Mouse (Mus musculus) lung, embryonic 14.5 days (tissue): ENCODE data around the gene Tnfrsf11a. TPM values are rescaled to one million over a fixed set of nuclear protein-coding genes. Genes with fewer than 3 reads are reported as not detected.

ENCODE experiments used
- ATAC-seq: fragments of 200-750 bp; cut with Nextera tagmentation; 2 replicates; pipeline ENCODE4 v1.8.0; 2017; ENCODE audit warnings: mild to moderate bottlenecking, moderate TSS enrichment, moderate library complexity; ENCODE audit not compliant: insufficient read depth
- DNase-seq: peaks from one replicate; pipeline ENCODE4 v3.0.0-alpha.2; 2015
- H3K27ac ChIP-seq: fragments of 300-500 bp; sonication (generic); 2 replicates; pipeline ENCODE4 v1.5.1; 2014; ENCODE audit warnings: low read depth, mild to moderate bottlenecking, moderate library complexity
- H3K27me3 ChIP-seq: fragments of 300-500 bp; sonication (generic); 2 replicates; pipeline ENCODE4 v1.6.1; 2014; ENCODE audit warnings: low read length, control low read depth; ENCODE audit not compliant: insufficient read depth
- H3K36me3 ChIP-seq: fragments of 300-500 bp; sonication (generic); 2 replicates; pipeline ENCODE4 v1.6.1; 2014; ENCODE audit warnings: control low read depth; ENCODE audit not compliant: insufficient read depth
- H3K4me1 ChIP-seq: fragments of 300-500 bp; sonication (generic); 2 replicates; pipeline ENCODE4 v1.6.1; 2014; ENCODE audit warnings: antibody characterized with exemption, control low read depth; ENCODE audit not compliant: insufficient read depth
- H3K4me2 ChIP-seq: fragments of 300-500 bp; sonication (generic); 2 replicates; pipeline ENCODE4 v1.6.1; 2014; ENCODE audit warnings: mild to moderate bottlenecking
- H3K4me3 ChIP-seq: fragments of 300-500 bp; sonication (generic); 2 replicates; pipeline ENCODE4 v1.5.1; 2014; ENCODE audit warnings: low read depth, low read length
- H3K9ac ChIP-seq: fragments of 300-500 bp; sonication (generic); 2 replicates; pipeline ENCODE4 v1.6.1; 2014
- H3K9me3 ChIP-seq: fragments of 300-500 bp; sonication (generic); 2 replicates; pipeline ENCODE4 v1.6.1; 2016; ENCODE audit warnings: low read depth, low read length, control low read depth
- CTCF ChIP-seq: IDR thresholded peaks from 2 replicates; pipeline ENCODE4 v1.5.1; 2016; ENCODE audit warnings: antibody characterized with exemption, low read depth
- WGBS: fragments of 180-500 bp; shearing (Covaris S2); extraction: QIAGEN DNeasy Blood & Tissue Kit; methylation state at CpG from one replicate; pipeline ENCODE4 v1.1.7; 2014; 5-methylcytosine and 5-hydroxymethylcytosine counted together
- polyA plus RNA-seq: library from polyadenylated mRNA; unstranded; fragments of >200 nt; fragmentation: Nextera tagmentation; extraction: Ambion mirVana; gene quantifications from 2 replicates; pipeline ENCODE4 v1.2.1, GENCODE M21; 2014

The Tnfrsf11a gene
- polyA plus RNA-seq, 1 experiment from 2014 or later = 2.1 TPM

- no peak overlapping the region for H3K4me2 ChIP-seq
These were observed 110.7 kb downstream of the Tnfrsf11a start for GRCm38 (mm10) chr1:105891032-105891725.

GRCm38 (mm10) chr1:105895019-105895418 lies 114.5 kb downstream of the Tnfrsf11a start:
- Histone ChIP-seq H3K27me3 (no peaks in the 10 kb centered on the region), H3K9ac (no peak overlapping the region), H3K4me3 (no peak overlapping the region), H3K36me3 (no peaks in the 10 kb centered on the region), H3K9me3 (no peaks in the 10 kb centered on the region), H3K4me2 (no peak overlapping the region), H3K4me1 (no peaks in the 10 kb centered on the region), H3K27ac (no peak overlapping the region)
- no peak for TF ChIP-seq CTCF
- DNase-seq (no peak), ATAC-seq (no peak)
- WGBS = 63% methylated on average over 5 of the region's 5 CpGs

More at GRCm38 (mm10) chr1:105891032-105891725, 110.7 kb downstream of the Tnfrsf11a start:
- peak; percentile 80 for TF ChIP-seq CTCF
- no peak overlapping the region for H3K4me3 ChIP-seq
- no peak overlapping the region for H3K27ac ChIP-seq
- H3K9me3 ChIP-seq = no peaks in the 10 kb centered on the region
- WGBS = 28% methylated on average over 15 of the region's 15 CpGs
- no peak overlapping the region for H3K9ac ChIP-seq
- peak; percentile 53; the same call in 1 of the 2 replicates for ATAC-seq
- H3K27me3 ChIP-seq = no peaks in the 10 kb centered on the region
- no peaks in the 10 kb centered on the region for H3K4me1 ChIP-seq
- H3K36me3 ChIP-seq = no peaks in the 10 kb centered on the region
- peak; percentile 92 for DNase-seq

Other genes starting within 250 kb of the Tnfrsf11a start
- gene Pign, start 117.0 kb upstream of the Tnfrsf11a start, polyA plus RNA-seq = 20.2 and 20.8 TPM in 2 replicates
- gene Relch, start 116.9 kb upstream of the Tnfrsf11a start, polyA plus RNA-seq = 24.6 and 25.4 TPM in 2 replicates
- gene Zcchc2, start 209.7 kb downstream of the Tnfrsf11a start, polyA plus RNA-seq = 3.1 and 3.2 TPM in 2 replicates